Mouse (Mus musculus) lung, adult 18-20 months (tissue): ENCODE measurements around the gene Mrps16.

Source experiments
- DNase-seq, 2 experiments: peaks; one replicate each; pipeline ENCODE4 v3.0.0; 2022; ENCODE audit warnings: mixed read lengths in 2 of 2

Mrps16 gene

DNA sequence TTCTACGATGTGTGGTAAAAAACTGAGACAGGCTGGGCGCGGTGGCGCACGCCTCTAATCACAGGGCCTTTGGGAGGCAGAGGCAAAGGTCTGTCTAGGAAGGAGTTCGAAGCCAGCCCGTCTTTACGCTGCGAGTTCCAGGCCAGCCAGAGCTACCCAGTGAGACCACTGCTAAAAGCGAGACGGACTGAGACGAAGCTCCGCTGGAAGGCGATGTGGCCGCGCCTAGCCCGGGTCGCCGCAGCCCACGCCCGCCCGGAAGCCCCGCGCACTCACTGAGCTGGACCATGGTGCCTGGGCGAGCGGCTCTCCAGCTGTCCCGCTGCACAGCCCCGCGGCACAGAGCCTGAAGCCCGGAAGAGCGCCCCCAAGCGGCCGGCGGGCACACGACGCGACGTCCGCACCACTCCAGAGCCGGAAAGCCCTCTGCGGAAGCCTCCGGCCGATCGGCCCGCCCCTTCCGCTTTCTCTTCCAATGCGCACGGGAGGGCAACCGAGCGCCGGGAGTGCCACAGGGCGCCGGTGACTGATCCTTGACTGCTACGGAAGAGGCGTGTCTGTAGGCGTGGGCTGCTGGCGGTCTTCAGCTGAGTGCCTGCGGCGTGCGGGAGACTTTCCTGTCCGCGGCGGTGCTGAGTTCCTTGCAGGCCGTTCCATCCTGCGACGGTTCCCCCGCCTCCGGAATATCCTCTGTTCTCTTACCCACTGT lies at the start of gene Mrps16:
Gene Mrps16 (minus strand): TSS at position 430 of the 709 bp plus-strand sequence.
- DNase-seq, result peak; percentile 96 to 98

DNA sequence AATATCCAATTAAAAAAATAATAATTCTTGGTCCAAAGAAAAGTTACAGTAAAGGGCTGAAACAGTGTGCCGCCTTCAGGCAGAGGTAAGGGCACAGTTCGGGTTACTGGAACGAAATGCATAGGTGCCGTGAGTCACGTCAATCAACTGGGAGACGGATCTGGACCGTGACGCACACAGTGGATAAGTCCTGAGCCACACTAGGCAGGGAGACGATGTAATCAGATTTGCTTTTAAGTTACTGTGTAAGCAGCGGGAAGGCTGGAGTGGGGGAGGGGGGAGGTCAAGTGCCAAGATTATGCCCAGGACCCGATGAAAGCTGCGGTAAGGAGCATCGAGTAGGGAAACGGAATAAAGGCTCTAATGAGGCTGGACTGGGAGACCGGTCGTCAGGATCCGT lies 48.8 kb upstream of the Mrps16 start:
- no peak for DNase-seq

DNA sequence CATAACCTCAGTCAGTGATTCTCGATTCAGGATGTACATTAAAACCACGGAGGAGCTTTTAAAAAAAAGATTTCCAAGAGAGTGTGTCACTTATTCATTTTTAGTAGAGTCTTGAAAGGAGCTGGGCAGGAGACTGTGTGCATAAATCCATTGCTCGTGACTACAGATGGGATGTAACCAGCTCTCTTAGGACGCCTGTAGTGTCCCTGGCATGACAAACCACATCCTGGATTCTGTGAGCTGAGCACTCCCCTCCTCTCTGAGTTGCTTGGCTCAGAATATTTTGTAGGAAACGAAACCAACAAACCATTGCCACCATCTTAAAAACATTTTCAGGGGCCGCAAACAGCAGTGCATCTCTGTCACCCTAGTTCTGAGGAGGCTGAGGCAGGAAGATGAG lies 43.5 kb upstream of the Mrps16 start:
- no peak for DNase-seq

DNA sequence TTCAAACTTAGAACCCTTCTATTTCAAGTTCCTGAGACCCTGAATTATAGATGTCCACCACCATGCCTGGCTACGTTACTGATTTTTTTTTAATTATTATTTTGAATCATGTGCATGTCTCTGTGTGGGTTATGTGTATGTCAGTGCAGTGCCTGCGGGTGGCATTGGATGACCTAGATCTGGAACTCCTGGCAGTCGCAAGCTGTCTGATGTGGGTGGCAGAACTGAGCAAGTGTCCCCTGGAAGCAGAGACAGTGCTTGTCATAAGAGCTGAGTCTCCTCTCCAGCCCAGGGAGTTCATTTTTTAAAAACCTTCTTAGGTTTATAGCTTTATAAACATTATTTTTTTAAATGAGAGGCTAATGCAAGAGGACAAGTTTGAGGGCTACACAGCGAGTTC lies 39.0 kb upstream of the Mrps16 start:
- DNase-seq, result no peak

DNA sequence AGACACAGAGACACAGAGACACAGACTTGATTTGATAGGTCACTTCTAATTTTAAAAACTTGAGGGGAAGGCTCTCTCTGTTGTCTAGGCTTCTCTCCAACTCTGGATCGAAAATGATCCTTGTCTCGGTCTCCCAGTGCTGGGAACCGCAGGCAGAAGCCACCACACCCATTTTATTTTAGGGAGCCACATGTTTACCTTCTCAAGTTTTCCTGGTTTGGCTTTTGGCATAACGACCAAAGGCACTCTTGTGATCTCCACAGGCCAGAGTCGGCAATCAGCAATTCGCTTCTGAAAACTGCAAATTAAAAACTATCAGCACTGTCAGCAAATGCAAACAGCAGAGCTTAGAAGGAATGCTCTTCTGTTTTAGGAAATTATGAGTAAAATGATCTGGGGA lies 38.3 kb upstream of the Mrps16 start:
- DNase-seq, result no peak

DNA sequence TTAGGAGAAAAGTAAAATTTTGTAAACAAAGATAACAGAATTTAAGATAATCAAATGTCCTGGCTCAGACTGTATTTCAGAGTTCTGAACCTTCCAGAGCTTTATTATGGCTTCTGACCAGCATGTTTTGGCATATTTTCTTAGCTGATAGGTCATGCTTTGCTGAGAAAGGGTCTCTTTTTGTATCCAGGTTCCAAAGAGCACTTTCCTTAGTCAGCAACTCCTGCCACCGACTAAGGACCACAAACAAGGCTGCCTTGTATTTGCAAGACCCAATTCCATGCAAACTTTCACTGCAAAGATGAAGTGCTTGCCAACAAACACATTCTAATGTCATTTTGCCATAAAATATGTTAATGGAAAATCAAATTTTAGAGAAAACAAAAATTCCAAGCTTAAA lies 36.4 kb upstream of the Mrps16 start:
- DNase-seq, result no peak

DNA sequence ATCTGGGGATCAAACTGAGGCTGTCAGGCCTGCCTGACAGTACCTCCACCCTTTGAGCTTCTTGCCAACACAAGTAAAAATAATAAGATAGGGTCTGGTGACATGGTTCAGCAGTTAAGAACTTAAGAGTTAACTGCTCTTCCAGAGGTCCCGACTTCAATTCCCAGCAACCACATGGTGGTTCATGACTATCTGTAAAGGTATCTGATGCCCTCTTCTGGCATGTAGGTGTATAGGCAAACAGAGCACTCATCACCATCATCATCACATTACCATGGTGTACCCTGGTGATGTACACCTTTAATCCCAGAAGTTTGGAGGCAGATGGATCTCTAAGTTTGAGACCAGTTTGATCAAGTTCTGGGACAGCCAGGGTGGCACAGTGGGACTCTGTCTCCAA lies 35.2 kb upstream of the Mrps16 start:
- no peak for DNase-seq

DNA sequence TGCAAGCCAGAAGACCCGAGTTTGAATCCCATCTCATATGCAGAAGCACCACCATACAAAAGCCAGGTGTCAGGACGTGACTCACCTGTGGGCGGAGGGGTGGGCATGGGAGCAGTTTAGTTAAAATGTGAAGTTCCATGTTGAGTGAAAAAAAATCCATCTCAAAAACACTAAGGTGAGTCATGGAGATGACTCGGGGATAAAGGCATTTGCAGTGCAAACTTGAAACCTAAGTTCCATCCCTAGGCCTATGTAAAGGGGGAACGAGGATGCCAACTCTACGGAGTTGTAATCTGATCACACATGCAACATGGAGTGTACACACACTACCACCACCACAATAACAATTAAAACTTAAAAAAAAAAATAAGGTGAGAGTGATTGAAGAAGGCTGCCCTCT lies 29.6 kb upstream of the Mrps16 start:
- no peak for DNase-seq

DNA sequence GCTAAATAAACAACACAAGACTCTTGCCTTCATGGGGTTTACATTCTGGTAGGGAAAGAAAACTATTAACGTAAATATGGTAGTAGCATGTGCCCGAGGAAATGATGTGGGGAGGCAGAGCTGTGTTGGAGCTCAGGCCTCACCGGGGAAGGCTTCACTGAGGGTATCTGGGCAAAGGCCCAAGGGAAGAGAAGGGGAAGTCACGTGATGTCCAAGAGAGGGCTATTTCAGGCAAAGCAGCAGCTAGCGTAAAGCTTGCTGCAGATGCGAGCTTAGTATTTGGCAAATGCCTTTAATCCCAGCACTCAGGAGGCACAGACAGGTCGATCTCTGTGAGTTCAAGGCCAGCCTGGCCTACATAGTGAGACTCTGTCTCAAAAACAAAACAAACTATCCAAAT lies 28.8 kb upstream of the Mrps16 start:
- DNase-seq, result peak in 1 of 2 experiments; percentile 4

DNA sequence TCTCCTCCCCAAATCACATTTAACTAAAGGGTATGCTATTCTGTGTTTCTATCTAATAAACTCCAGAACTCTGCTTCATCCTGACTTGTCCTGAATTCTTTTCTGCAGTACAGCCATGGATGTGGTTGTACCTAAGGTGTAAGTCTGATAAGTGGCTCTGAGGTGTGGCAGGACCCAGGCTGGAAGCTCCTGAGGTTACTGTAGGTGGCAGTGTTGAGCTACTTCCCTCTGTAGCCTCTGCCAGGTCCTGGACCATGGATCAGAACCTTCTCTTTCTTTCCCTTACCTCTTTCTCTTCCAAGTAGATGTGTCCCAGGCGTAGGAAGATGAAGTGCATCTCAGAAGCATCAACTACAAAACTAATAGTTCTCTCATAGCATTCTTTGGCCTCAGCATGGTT lies 6.6 kb upstream of the Mrps16 start:
- DNase-seq, result peak; percentile 18 to 23

DNA sequence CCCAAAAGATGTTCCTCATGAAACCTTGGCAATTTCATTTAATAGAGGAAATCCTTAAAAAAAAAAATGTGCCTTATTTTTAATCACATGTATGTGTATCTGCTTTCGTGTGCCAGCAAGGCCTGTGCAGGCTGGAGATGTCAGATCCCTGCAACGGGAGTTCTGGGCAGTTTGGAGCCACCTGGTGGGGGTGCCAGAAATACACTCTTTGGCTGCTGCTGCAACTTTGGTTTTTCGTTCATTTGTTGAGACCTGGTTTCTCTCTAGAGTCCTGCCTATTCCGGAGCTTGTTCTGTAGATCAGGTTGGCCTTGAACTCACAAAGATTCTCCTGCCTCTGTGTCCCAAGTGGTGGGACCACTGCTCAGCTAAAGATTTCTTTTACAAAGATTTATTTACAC lies 5.4 kb upstream of the Mrps16 start:
- no peak for DNase-seq

DNA sequence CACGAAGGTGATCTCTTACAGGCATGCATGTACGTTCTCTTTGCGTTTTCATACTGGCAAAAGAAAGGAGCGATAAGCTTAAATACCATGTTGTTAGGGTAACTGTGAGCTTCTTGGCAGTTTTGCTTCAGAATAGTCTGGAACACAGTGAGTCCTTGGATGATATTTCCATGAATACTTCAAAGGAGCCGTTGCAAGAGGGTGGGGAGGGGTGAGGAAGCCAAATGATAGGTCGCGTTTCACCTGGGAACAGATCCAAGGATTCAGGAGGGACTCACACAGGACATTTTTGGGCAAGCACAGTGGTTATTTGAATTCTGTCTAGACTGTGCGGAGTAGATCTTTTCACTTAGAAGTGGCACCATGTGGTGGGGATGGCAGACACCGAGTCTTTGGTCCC lies 3.8 kb upstream of the Mrps16 start:
- no peak for DNase-seq

DNA sequence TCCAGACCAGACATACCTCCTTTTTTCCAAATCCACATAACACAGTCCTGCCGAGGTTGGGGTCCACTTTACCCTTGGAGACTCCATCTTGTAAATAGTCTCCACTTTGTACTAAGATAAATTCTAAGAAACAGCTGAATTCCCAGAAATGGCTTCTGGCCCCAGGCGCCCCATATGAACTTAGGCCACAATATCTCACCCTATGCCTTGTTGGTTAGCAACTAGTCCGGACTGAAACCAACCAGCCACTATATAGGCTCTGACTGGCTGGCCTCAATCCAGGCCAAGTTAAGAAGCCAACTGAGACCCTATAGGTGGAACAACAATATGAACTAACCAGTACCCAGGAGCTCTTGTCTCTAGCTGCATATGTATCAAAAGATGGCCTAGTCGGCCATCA lies 1.1 kb downstream of the Mrps16 start:
- no peak for DNase-seq

DNA sequence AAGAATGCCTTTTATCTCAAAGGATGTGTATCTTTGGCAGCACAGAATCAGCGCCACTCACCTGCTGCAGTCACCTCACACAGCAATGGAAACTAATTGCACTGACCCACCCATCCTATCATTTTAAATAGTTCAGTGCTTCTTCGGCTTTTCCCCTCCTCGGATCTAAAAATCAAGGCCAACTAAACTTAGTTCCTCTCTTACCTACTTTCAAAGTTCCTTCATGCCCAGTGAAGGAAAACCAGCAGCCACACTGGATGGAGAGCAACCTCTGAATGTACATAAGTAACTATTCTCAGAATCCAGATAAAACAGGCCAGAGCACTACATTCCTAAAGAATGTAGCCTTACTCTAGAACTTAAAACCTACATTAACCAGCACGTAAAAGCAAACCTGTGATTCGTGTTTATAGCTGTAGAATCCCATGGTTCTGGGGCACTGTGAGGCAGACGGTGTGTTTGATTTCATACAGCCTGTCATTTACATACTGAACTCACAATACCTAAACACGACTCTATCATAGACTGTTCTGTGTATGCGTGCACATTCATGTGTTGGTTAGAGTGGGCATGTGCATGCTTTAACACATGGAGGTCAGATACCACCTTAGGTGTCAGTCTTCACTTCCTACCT lies 3.9 kb downstream of the Mrps16 start:
- DNase-seq, result no peak

DNA sequence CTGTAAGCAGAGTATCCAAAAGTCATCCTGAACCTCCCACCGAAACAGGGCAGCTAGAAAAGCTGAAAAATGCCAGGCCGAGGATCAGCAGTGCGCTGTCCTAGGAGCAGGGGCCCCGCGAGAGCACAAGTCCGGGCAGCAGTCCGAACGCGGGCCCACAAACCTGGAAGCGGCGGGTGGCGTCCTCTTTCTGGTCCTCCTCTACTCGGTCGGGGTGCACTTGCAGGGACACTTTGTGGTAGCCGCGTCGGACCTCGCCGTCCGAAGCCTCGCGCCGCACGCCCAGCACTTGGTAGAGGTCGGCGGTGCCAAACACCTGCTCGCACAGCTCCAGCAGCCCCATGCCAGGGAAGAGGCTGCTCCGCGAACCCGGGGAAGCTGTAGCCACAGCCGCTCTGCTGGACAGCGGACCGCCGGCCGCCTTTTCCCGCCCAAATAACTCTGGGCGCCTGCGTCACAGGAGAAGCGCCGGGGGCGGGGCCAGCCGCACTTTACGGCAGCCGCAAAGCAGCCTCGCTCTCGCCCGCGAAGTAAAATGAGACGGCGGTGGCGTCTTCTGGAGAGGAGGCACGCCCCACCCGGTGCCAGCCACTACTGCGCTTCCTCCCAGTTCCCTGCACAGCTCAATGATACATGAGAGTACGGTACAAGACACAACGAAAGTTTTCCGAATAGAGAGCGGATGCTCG lies 4.8 kb downstream of the Mrps16 start, which contains the start of gene Dnajc9:
Gene Dnajc9 (minus strand): TSS at position 470 of the 689 bp plus-strand sequence.
- DNase-seq, result peak; percentile 94 to 95

DNA sequence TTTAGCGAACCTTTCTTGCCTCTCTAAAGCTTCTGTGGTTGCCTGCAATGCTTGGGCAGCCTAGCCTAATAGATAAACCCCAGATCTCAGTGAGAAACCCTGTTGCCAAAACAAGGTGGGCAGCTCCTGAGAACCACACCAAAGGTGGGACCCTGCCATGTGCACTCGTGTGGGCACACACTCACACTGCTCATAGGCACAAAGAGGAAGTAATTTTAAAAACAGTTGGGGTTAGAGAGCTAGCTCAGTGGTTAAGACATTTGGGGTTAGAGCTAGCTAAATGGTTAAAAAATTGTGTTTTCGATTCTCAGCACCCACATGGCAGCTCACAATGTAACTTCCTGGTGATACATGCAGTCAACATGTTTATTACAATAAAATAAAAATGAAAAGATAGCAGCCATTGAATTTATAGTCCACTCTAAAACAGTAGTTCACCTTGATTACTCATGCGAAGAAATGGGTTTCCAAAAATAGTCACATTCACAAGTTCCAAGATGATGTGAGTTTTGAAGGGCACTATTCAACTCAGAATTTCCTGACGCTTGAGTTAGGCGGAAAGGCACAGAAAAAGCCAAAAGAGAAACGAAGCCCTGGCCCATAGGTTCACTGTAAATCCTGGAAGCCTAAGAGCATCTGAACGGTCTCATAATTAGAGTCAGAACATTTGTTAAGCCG lies 13.5 kb downstream of the Mrps16 start:
- DNase-seq, result no peak

DNA sequence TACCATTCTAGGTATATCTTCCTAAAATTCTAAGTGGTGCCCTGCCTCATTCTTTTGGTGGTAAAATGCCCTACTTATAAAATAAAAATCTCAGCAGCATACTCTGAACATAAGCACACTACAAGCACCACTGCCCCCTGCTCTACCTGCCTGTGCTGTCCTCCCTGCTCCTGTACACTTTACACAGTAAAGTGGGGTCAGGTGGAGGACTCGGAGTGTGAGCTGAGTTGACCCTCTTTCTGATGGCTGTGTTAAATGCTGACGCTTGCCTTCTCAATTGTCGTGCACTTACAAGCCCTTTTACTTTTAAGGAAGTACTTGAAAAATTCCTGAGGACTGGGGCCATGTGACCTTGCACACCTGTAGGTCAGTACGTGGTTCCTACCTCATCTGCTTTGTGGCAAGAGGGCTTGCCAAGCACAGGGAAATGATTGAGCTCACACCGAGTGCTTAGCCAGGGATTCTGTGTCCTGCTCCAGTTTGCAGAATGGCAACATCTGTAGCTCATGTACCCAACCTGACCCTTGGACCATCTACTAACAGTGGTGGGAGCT lies 14.3 kb downstream of the Mrps16 start:
- peak; percentile 64 to 76 for DNase-seq

DNA sequence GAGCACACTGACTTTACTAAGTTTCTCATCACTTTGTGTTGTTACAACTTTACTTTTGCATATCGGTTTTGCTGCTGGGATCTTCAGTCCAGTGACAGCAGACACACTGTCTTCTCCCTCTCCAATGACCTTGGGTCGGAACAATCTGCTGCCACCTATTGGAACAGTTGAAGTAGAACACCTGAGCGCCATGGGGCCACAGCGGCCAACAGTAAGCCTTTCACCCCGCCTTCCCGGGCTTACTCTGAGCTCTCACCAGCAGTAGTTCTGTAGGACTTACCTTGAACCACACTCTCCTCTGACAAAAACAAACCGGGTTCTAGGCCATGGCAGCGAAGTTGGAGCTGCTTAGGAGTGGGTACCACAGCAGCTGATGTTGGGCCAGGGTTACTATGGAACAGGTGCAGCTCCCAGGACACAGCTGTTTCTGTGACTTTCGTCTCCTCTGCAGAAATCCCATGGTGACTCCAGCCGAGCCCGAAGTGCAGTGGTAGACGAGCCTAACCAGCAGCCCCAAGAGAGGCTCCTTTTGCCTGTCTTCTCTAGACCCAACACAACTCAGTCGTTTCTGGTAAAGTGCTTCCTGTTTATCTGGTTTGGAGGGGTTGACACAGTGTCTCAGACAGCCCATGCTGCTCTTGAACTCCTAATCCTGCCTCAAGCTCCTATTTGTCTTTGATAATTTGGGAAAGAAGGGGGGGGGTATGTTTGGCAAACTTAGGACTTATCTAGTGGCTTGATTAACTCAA lies 14.9 kb downstream of the Mrps16 start:
- DNase-seq, result peak; percentile 61 to 63

DNA sequence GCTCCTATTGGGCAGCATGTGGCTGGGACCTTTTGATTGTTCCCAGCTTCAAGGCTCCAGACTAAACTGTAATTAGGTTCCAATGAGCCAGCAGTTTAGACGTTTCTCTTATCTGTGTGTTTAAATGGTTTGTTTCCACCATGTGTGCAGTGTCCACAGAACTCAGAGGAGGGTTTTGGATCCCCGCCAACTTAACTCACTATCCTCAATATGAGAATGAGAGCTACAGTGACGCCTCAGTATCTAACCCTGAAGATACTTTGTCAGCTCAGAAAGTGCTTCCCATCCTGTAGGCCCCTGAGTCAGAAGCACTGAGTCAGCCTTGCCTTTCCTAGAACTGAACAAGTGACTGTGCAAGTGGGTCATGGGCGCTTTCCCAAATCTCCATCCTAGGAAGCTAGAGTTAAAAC lies 16.3 kb downstream of the Mrps16 start:
- no peak for DNase-seq

DNA sequence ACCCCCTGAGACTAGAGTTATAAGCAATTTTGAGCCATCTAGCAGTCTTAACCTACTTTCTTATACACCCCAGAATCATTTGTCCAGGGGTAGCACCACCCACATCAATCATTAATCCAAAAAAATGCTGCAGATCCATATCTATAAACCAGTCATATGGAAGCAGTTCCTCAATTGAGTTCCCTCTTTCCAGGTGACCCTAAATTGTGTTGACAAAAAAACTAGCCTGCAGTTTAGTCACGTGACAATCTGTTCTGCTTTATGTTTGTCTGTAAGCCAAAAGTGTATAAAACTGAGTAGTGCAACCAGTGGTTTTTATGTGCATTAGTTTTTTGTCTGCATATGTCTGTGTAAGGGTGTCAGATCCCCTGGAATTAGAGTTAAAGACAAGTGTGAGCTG lies 21.6 kb downstream of the Mrps16 start:
- DNase-seq, result no peak

DNA sequence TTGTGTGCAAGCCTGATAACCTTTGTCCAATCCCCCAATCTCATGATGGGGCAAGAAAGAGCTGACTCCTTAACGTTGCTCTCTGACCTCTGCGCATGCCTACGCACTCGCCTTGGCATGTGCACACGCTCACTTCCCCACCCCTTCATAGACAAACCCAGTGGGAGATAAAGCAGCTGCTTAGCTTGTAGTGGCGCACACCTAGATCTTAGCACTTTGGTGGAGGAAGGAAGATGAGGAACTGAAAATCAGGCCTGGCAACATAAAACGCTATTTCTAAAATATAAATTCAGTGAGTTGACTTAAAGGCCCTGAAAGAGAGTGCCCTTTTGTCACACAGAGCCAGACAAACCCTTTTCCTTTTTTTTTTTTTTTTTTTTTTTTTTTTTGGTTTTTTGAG lies 22.6 kb downstream of the Mrps16 start:
- DNase-seq, result no peak

DNA sequence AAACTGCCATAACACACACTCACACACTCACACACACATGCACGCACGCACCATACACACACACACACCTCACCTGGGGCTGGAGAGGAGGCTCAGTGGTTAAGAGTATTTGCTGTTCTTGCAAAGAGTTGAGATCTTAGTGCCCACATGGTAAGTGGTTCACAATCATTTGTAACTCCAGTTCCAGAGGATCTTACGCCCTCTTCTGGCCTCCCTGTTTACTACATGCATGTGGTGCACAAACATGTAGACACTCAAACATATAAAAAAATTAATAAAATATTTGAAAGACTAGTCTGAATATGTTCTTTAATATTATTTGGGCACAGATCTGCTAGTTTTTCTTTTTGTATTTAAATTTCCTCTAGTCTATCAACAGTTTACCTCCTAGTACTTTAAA lies 25.2 kb downstream of the Mrps16 start:
- no peak for DNase-seq
